Mouse (Mus musculus) layer of hippocampus, adult 9-11 months (tissue): ENCODE data around the gene Scd1.

Source experiments
- DNase-seq: peaks from one replicate; pipeline ENCODE4 v3.0.0; 2022

Scd1 gene

DNA sequence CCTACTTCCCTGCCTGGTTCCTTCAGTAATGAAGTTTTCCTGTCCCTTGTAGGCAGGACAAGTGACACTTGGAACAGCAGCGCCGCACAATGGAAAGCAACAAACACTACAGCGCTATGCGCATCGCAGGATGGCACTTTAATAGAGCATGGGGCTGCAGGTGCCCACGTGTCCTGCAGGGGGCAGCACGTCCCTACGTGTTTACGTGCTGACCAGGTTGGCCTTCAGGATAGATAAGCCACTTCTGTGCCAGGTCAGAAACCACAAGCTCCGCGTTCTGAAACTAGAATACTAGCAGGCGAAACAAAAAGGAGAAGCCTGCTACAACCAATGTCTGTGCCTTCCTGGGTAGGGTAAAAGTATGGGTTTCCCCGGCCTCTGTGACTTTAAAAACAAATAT is 44.1 kb downstream of the Scd1 start:
- peak; percentile 59 for DNase-seq

DNA sequence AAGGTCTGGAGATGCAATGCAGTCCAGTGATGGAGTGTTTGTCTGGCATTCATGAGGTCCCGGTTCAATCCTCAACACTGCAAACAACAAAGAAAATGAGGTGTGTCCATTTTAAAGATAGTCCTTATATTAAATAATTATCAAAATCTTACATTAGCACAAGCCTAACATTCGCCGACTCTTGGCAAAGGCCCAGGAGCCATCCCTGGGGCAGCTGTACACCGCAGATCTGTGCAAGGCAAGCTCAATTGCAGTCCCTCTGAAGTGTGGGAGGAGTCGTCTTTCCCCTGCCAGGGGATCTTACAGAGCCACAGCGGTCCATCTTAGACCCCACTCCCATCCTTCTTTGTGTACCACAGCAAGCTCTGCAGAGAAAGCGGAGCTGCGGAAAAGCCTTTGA is 49.0 kb downstream of the Scd1 start:
- no peak for DNase-seq

DNA sequence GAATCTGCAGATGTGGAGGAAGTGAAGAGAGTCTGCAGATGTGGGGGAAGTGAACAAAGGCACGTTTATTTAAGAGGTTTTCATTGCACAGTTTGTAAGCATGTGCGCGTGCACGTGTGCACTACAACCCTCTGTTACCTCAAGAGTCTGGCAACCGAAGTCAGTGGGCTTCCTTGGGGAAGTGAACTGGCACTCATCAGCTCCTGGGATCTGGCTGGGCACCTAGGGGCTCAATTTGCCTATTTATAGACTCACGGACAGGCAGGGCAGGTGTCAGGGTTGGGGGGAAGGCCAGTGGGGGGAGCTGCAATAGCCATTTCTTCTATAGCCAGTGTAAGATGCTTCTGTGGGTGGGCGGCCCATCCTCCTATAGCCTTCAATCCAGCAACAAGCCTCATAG is 55.9 kb downstream of the Scd1 start:
- DNase-seq = no peak

DNA sequence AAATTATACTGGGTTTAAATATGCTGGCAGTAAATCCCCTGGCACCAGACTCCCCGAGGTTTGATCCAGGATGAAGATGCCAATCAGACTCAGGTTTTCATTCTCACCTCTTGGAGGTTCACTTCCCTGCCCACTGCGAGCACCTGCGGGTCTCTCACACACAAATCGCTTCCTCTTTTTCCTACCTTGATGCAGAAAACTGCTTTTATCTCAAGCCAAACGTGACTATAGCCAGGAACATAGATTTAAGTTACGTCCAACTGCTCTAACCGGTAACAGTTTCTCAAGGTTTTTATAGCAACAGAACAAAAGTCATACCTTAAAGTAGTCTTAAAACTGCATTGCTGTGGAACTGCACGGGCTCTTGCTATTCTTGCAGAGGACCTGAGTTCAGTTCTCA is 58.0 kb downstream of the Scd1 start:
- DNase-seq = no peak
